Mouse (Mus musculus): ENCODE data around the gene Ubtd2.

Ubtd2 gene

DNA sequence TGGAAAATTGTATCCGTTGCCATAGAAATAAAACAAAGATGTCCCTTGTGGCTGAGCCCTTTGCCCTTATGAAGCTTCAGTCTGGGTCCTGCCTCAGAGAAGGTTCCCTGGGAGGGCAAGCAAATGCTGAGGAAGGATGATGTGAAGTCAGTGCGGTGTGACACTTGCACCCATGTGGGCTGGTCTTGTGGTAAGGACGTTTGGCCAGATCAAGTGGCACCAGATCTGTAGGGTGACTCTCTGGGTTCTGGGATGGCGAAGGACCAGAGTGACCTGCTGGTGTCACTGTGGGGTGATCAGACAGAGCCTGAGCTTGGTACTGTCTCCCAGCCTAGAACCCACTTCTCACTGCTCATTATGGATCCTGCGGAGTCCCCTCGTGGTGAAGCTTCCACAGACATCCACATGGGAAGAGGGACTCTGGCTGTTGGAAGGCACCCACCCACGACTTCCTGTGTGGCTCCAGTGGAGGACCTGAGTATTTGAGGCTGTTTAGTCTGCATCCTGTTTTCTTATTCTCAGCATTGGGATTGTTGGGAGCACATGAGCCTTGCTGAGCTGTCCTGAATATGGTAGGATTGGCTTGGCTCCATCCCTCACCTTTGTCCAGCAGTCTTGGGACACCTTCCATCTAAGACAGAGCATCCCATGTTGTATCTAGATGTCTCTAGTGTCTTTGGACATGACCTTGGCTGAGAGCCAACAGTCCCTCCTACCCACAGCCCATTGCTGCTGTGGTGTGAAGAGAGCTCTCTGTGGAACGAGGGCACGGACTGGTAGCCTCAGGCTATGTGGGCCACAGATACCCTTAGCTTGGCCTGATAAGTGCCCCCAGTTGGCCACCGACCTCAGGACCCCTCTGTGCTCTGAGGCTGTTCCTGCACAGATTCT is 106.5 kb downstream of the Ubtd2 start:
- DNase-seq (ENCODE audit: low read depth, low spot score) = peak; percentile 68

DNA sequence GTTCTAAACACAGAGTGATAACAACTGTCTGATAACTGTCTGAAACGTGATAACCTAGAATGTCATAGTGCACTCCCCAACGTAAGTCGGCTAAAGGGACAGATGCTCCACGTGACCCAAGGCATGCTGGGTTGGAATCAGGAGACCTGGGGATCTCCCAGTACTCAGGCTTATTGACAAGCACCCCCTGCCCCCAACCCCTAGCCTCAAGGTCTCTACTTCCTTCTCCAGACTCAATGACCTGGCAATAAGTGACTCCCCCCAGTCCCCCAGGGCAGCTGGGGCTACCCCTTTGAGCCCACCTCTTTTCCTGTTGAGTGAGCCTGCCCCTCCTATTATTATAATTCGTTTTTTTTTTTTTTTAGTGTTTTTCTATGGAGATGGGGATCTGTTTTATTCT is 107.5 kb downstream of the Ubtd2 start:
- DNase-seq (ENCODE audit: low read depth, low spot score) = no peak

- DNase-seq (ENCODE audit: low read depth, low spot score) = no peak
Measured at GRCm38 (mm10) chr11:32563660-32564059, 108.5 kb downstream of the Ubtd2 start.

DNA sequence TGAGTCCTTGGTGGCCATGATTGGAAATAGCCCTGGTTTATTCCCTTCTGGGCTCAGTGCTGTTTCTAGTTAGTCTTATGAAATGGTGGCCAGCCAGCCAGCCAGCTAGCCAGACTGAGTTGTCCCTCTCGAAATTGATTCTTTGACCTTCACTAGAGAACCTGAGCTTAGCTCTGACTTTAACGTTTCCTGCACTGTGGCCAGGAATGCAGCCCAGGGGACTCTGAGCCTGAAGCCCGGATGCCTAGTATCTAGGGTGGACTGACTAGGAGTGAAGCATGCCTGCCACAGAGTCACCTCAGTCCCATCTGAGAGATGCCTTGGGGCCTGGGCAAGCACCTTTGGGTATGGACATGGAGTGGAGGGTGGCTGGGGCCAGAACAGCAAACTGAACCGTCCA is 109.5 kb downstream of the Ubtd2 start:
- no peak for DNase-seq (ENCODE audit: low read depth, low spot score)

DNA sequence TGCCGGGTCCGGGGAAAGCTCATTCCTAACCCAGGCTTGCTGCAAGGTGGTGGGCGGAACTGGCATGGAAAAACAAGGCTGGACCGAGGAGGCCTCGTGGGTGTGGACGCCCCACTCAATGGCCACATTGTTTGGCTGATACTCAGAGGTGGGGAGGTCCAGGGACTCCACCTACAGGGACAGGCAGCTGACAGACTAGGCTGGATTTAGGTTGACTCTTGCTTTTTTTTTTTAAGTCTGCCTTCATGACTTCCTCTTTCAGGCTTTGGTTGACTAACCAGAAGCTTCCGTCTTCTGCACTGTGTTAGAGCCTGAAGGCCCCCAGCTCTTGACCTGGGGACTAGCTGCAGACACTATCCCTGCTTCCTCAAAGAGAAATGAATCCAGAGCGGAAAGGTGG is 109.9 kb downstream of the Ubtd2 start:
- DNase-seq (ENCODE audit: low read depth, low spot score) = peak; percentile 51

DNA sequence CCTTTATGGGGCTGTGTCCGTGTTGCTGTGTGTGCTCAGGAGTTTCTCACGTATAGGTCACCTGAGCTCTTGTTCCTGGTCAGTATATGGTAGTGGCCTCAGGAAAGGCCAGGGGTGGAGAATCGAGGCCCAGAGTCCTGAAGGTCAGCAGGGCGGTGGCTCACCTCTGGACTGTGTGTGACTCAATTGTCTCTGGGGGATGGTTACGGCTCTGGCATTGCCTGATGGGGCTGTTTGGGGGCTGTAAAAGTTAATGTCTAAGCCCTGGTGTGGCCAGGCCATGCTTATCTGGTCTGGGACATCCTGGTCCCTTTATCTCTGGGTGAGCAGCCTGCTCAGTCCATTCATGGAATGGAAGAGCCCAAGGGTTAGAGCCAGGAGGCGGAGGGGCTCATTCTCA is 111.0 kb downstream of the Ubtd2 start:
- no peak for DNase-seq (ENCODE audit: low read depth, low spot score)
